Mouse (Mus musculus) heart, embryonic 15.5 days (tissue): ENCODE data around the gene Gm12258. TPM values are rescaled to one million over a fixed set of nuclear protein-coding genes. Genes with fewer than 3 reads are reported as not detected.

ENCODE experiments used
- ATAC-seq: fragments of 200-750 bp; cut with Nextera tagmentation; replicated peaks from 2 replicates; pipeline ENCODE4 v1.8.0; 2017; ENCODE audit warnings: low read depth, moderate TSS enrichment; ENCODE audit not compliant: insufficient number of reproducible peaks, insufficient read depth, low FRiP score
- H3K27ac ChIP-seq: fragments of 300-500 bp; sonication (generic); 2 replicates; pipeline ENCODE4 v1.5.1; 2015; ENCODE audit warnings: mild to moderate bottlenecking, inconsistent platforms
- H3K27me3 ChIP-seq: fragments of 300-500 bp; sonication (generic); 2 replicates; pipeline ENCODE4 v1.6.1; 2015; ENCODE audit warnings: inconsistent platforms
- H3K36me3 ChIP-seq: fragments of 300-500 bp; sonication (generic); 2 replicates; pipeline ENCODE4 v1.6.1; 2015; ENCODE audit warnings: mild to moderate bottlenecking, inconsistent platforms
- H3K4me1 ChIP-seq: fragments of 300-500 bp; sonication (generic); replicated peaks from 2 replicates; pipeline ENCODE4 v1.6.1; 2015; ENCODE audit warnings: inconsistent platforms
- H3K4me2 ChIP-seq: fragments of 300-500 bp; sonication (generic); 2 replicates; pipeline ENCODE4 v1.6.1; 2015; ENCODE audit warnings: inconsistent platforms, mild to moderate bottlenecking, moderate library complexity
- H3K4me3 ChIP-seq: fragments of 300-500 bp; sonication (generic); 2 replicates; pipeline ENCODE4 v1.5.1; 2015; ENCODE audit warnings: mild to moderate bottlenecking, inconsistent platforms
- H3K9ac ChIP-seq: fragments of 300-500 bp; sonication (generic); 2 replicates; pipeline ENCODE4 v1.6.1; 2015; ENCODE audit warnings: mild to moderate bottlenecking, inconsistent platforms
- H3K9me3 ChIP-seq: fragments of 300-500 bp; sonication (generic); replicated peaks from 2 replicates; pipeline ENCODE4 v1.6.1; 2016; ENCODE audit warnings: inconsistent platforms
- WGBS: fragments of 180-500 bp; shearing (Covaris S2); methylation state at CpG from one replicate; pipeline ENCODE4 v1.1.7; 2015; ENCODE audit warnings: mixed read lengths; 5-methylcytosine and 5-hydroxymethylcytosine counted together
- polyA plus RNA-seq: library from polyadenylated mRNA; unstranded; fragments of >200 nt; fragmentation: Nextera tagmentation; extraction: Ambion mirVana; gene quantifications from 2 replicates; pipeline ENCODE4 v1.2.1, GENCODE M21; 2015

Gene Gm12258
- polyA plus RNA-seq, 1 experiment from 2014 or later: 3.8 TPM

DNA sequence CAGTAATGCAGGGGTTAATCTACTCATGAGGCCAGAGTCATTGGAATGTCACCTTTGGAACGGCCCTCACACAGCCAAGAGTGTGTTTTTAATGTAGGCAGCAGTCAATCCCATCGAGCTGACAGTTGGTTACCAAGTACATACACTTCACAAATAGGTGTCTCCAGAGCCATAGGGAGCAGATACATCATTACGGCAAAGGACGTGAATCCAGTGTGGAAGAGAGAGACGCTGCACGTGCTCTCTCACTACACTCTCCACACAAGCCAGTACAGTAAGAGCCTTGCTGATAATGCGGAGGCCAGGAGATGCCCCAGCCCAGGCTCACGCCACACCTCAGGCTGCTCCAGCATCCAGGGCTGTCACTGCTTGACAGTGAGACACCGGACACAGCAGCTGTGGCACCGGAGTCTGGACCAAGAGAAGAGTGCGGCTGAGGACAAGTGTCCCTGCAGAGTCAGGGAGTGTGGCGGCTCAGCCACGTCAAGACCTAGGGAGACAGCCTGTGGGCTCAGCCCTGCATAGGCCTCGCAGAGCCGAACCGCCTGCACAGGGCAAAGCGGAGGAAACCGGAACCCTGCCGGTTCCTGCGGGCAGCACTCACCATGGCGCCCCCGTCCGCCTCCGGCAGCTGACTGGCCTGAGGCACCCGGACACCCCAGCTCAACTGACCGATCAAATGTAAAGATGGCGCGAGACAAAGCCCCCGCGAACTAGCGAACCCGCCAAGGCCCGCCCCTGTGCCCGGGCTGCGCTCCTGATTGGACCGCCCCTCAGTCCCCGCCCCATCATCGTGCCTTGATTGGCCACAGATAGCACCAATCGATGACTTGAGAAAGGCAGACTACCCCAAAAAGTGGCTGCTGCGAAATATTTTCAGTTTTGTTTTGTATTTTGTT is 56.8 kb downstream of the Gm12258 start, which contains the start of gene Zfp39:
Gene Zfp39 (minus strand): TSS at position 715 of the 899 bp plus-strand sequence.
- no peaks in the 10 kb centered on the region for H3K9me3 ChIP-seq
- ATAC-seq: peak; percentile 96
- peaks cover 13% of the 10 kb centered on the region for H3K4me1 ChIP-seq
- H3K27ac ChIP-seq: peak within 1 kb of the TSS; percentile 92
- H3K27me3 ChIP-seq: no peaks in the 10 kb centered on the region
- under 1% methylated on average over 40 of the region's 40 CpGs for WGBS
- peak within 1 kb of the TSS; percentile 86 for H3K4me2 ChIP-seq
- H3K4me3 ChIP-seq: peak within 1 kb of the TSS; percentile 80
- peak within 1 kb of the TSS; percentile 71 for H3K9ac ChIP-seq
- peaks cover 18% of the 10 kb centered on the region for H3K36me3 ChIP-seq

DNA sequence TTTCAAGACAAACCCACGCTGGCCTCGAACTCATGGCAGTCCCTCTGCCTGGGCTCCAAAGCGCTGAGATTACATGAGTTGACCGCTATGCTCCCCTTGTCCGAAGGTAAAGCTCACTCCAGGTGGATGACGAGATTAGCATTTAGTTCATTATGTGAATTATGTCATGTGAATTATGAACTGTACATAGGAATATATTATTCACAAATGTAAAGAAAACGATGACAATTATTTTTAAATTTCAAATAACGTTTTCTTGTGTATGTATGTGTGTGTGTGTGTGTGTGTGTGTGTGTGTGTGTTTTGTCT is 57.4 kb downstream of the Gm12258 start:
- 3% methylated on average over 8 of the region's 8 CpGs for WGBS
- Histone ChIP-seq H3K9me3 (no peaks in the 10 kb centered on the region), H3K27me3 (no peaks in the 10 kb centered on the region), H3K36me3 (peaks cover 18% of the 10 kb centered on the region), H3K9ac (peak overlapping the region; percentile 71), H3K4me3 (peak overlapping the region; percentile 80), H3K4me1 (peaks cover 13% of the 10 kb centered on the region), H3K4me2 (peak overlapping the region; percentile 86), H3K27ac (peak overlapping the region; percentile 92)
- ATAC-seq: no peak

DNA sequence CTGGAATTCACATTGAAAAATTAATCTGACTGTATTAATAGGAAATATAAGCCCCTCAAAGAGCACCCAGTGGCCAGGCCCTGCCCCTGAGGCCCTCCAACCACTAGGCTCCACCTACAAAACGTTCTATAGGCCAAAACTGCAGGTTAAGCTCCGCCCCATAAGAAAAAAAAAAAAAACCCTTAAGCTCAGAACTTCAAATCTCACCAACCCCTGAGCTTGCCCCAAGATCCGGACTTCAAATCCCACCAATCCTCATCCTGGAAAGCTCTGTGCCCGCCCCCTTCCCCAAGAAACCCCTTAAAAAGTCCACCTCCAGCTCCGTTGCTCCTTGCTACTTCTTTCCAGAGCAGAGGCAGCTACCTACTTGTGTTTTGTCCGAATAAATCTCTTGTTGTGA is 57.9 kb downstream of the Gm12258 start:
- Histone ChIP-seq H3K9ac (no peak overlapping the region), H3K36me3 (peaks cover 17% of the 10 kb centered on the region), H3K4me3 (no peak overlapping the region), H3K4me1 (peaks cover 13% of the 10 kb centered on the region), H3K9me3 (no peaks in the 10 kb centered on the region), H3K27ac (no peak overlapping the region), H3K4me2 (peak overlapping the region; percentile 86; the same call in 1 of the 2 replicates), H3K27me3 (no peaks in the 10 kb centered on the region)
- 51% methylated on average over 6 of the region's 6 CpGs for WGBS
- no peak for ATAC-seq

Other genes with a start within 250 kb of the Gm12258 start
- not detected in 2 replicates for gene 2210407C18Rik, start 231.1 kb upstream of the Gm12258 start, polyA plus RNA-seq
- not detected in 2 replicates for gene Olfr323, start 216.7 kb upstream of the Gm12258 start, polyA plus RNA-seq
- gene Trim58, start 206.7 kb upstream of the Gm12258 start, polyA plus RNA-seq: 0.16 and 0.44 TPM in 2 replicates
- not detected in 2 replicates for gene Olfr322, start 188.4 kb upstream of the Gm12258 start, polyA plus RNA-seq
- gene Olfr320, start 166.1 kb upstream of the Gm12258 start, polyA plus RNA-seq: not detected in 2 replicates
- not detected in 2 replicates for gene Olfr319, start 148.0 kb upstream of the Gm12258 start, polyA plus RNA-seq
- gene Olfr318, start 123.1 kb upstream of the Gm12258 start, polyA plus RNA-seq: not detected in 2 replicates
- not detected in 2 replicates for gene Olfr317, start 107.9 kb upstream of the Gm12258 start, polyA plus RNA-seq
- not detected in 2 replicates for gene Olfr316, start 94.4 kb upstream of the Gm12258 start, polyA plus RNA-seq
- not detected in 2 replicates for gene Olfr315, start 74.0 kb upstream of the Gm12258 start, polyA plus RNA-seq
- not detected in 2 replicates for gene Olfr314, start 64.2 kb upstream of the Gm12258 start, polyA plus RNA-seq
- 0.62 and 1.1 TPM in 2 replicates for gene Fam183b, start 45.2 kb upstream of the Gm12258 start, polyA plus RNA-seq
- gene Olfr313, start 32.2 kb upstream of the Gm12258 start, polyA plus RNA-seq: 0.14 TPM in 1 of 2 replicates, not detected in the other
- 0.11 and 0.16 TPM in 2 replicates for gene Olfr312, start 17.9 kb upstream of the Gm12258 start, polyA plus RNA-seq
- gene Olfr311, start 7.9 kb upstream of the Gm12258 start, polyA plus RNA-seq: 0.11 and 0.14 TPM in 2 replicates
- gene 2810021J22Rik, start 20.1 kb downstream of the Gm12258 start, polyA plus RNA-seq: 3.2 and 4.7 TPM in 2 replicates
- 3.1 and 4.4 TPM in 2 replicates for gene Zfp39, start 57.1 kb downstream of the Gm12258 start, polyA plus RNA-seq
- 0.16 TPM in 1 of 2 replicates, not detected in the other for gene Btnl10, start 70.8 kb downstream of the Gm12258 start, polyA plus RNA-seq
- gene Rnf187, start 91.8 kb downstream of the Gm12258 start, polyA plus RNA-seq: 170 and 210 TPM in 2 replicates
- gene Hist3h2ba, start 101.8 kb downstream of the Gm12258 start, polyA plus RNA-seq: 18.0 and 18.3 TPM in 2 replicates
- 30.4 and 34.7 TPM in 2 replicates for gene Hist3h2a, start 107.5 kb downstream of the Gm12258 start, polyA plus RNA-seq
- 0.27 and 0.57 TPM in 2 replicates for gene Trim17, start 107.5 kb downstream of the Gm12258 start, polyA plus RNA-seq
- gene Trim11, start 130.9 kb downstream of the Gm12258 start, polyA plus RNA-seq: 26.9 and 34.6 TPM in 2 replicates